Mouse (Mus musculus) intestine, embryonic 14.5 days (tissue): ENCODE data around the gene Rbx1. TPM values are rescaled to one million over a fixed set of nuclear protein-coding genes. Genes with fewer than 3 reads are reported as not detected.

Source experiments
- ATAC-seq: fragments of 200-750 bp; cut with Nextera tagmentation; replicated peaks from 2 replicates; pipeline ENCODE4 v1.8.0; 2017; ENCODE audit warnings: low read depth, moderate number of reproducible peaks, moderate TSS enrichment, moderate library complexity; ENCODE audit not compliant: low FRiP score, low TSS enrichment
- DNase-seq: peaks from one replicate; pipeline ENCODE4 v3.0.0-alpha.2; 2018; ENCODE audit warnings: low spot score
- H3K27ac ChIP-seq: fragments of 300-500 bp; sonication (generic); 2 replicates; pipeline ENCODE4 v1.5.1; 2014; ENCODE audit warnings: low read depth, mild to moderate bottlenecking, control low read depth
- H3K27me3 ChIP-seq: fragments of 300-500 bp; sonication (generic); replicated peaks from 2 replicates; pipeline ENCODE4 v1.6.1; 2014; ENCODE audit warnings: low read length, control low read depth; ENCODE audit not compliant: control insufficient read depth, insufficient read depth
- H3K36me3 ChIP-seq: fragments of 300-500 bp; sonication (generic); 2 replicates; pipeline ENCODE4 v1.6.1; 2014; ENCODE audit warnings: low read length, control low read depth; ENCODE audit not compliant: control insufficient read depth, insufficient read depth
- H3K4me1 ChIP-seq: fragments of 300-500 bp; sonication (generic); replicated peaks from 2 replicates; pipeline ENCODE4 v1.6.1; 2014; ENCODE audit warnings: low read length, control low read depth, mixed read lengths; ENCODE audit not compliant: control insufficient read depth, insufficient read depth
- H3K4me2 ChIP-seq: fragments of 300-500 bp; sonication (generic); 2 replicates; pipeline ENCODE4 v1.6.1; 2014; ENCODE audit warnings: low read length
- H3K4me3 ChIP-seq: fragments of 300-500 bp; sonication (generic); 2 replicates; pipeline ENCODE4 v1.5.1; 2014; ENCODE audit warnings: low read depth, low read length, control low read depth, mixed read lengths
- H3K9ac ChIP-seq: fragments of 300-500 bp; sonication (generic); 2 replicates; pipeline ENCODE4 v1.6.1; 2014; ENCODE audit warnings: mild to moderate bottlenecking, low read length
- H3K9me3 ChIP-seq: fragments of 300-500 bp; sonication (generic); 2 replicates; pipeline ENCODE4 v1.6.1; 2016; ENCODE audit warnings: low read length, control low read depth; ENCODE audit not compliant: control insufficient read depth
- WGBS: fragments of 180-500 bp; shearing (Covaris S2); extraction: QIAGEN DNeasy Blood & Tissue Kit; methylation state at CpG from one replicate; pipeline ENCODE4 v1.1.7; 2014; 5-methylcytosine and 5-hydroxymethylcytosine counted together
- polyA plus RNA-seq: library from polyadenylated mRNA; unstranded; fragments of >200 nt; fragmentation: Nextera tagmentation; extraction: Ambion mirVana; gene quantifications from 2 replicates; pipeline ENCODE4 v1.2.1, GENCODE M21; 2014

The Rbx1 gene
- polyA plus RNA-seq, 1 experiment from 2014 or later = 514 TPM

GRCm38 (mm10) chr15:81507201-81507600, 41.1 kb downstream of the Rbx1 start:
- H3K27ac ChIP-seq = no peak overlapping the region
- no peaks in the 10 kb centered on the region for H3K9me3 ChIP-seq
- H3K4me1 ChIP-seq = no peaks in the 10 kb centered on the region
- no peaks in the 10 kb centered on the region for H3K27me3 ChIP-seq
- ATAC-seq (no peak), DNase-seq (no peak)
- no peak overlapping the region for H3K9ac ChIP-seq
- H3K4me2 ChIP-seq = no peak overlapping the region
- H3K4me3 ChIP-seq = no peak overlapping the region
- H3K36me3 ChIP-seq = no peaks in the 10 kb centered on the region

DNA sequence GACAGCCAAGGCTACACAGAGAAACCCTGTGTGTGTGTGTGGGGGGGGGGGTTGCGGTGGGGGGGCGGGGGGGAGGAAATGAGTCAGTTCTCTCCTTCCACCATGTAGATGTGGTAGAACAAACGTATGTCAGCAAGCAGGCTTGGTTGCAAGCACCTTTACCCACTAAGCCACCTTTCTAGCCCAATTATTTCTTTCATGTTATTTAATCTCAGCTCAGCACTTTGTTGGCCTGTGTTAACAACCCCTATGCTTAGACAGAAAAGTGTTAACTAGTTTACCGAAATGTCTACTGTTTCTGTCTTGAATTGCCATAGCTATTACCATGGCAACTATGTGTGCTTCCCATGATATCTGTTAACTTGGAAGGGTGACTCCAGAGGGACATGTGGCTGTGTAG, 44.5 kb downstream of the Rbx1 start:
- ATAC-seq (no peak), DNase-seq (no peak)
- H3K27me3 ChIP-seq = no peaks in the 10 kb centered on the region
- H3K4me3 ChIP-seq = no peak overlapping the region
- no peaks in the 10 kb centered on the region for H3K36me3 ChIP-seq
- peaks cover 6% of the 10 kb centered on the region for H3K4me1 ChIP-seq
- H3K9ac ChIP-seq = no peak overlapping the region
- 89% methylated on average over 4 of the region's 4 CpGs for WGBS
- H3K9me3 ChIP-seq = no peaks in the 10 kb centered on the region
- H3K27ac ChIP-seq = no peak overlapping the region
- no peak overlapping the region for H3K4me2 ChIP-seq

- H3K4me2 ChIP-seq = peak overlapping the region; percentile 38
- H3K9me3 ChIP-seq = no peaks in the 10 kb centered on the region
- peak overlapping the region; percentile 10 for H3K4me3 ChIP-seq
- DNase-seq = peak; percentile 74
- 30% methylated on average over 21 of the region's 21 CpGs for WGBS
- peaks cover 6% of the 10 kb centered on the region for H3K4me1 ChIP-seq
- H3K9ac ChIP-seq = no peak overlapping the region
- ATAC-seq = no peak
- no peaks in the 10 kb centered on the region for H3K27me3 ChIP-seq
- H3K27ac ChIP-seq = peak overlapping the region; percentile 49; the same call in 1 of the 2 replicates
- no peaks in the 10 kb centered on the region for H3K36me3 ChIP-seq
These were observed 45.6 kb downstream of the Rbx1 start for GRCm38 (mm10) chr15:81511601-81512261.

GRCm38 (mm10) chr15:81514111-81514971, 48.2 kb downstream of the Rbx1 start:
- 10% methylated on average over 18 of the region's 18 CpGs for WGBS
- H3K9ac ChIP-seq = peak overlapping the region; percentile 27; the same call in 1 of the 2 replicates

DNA sequence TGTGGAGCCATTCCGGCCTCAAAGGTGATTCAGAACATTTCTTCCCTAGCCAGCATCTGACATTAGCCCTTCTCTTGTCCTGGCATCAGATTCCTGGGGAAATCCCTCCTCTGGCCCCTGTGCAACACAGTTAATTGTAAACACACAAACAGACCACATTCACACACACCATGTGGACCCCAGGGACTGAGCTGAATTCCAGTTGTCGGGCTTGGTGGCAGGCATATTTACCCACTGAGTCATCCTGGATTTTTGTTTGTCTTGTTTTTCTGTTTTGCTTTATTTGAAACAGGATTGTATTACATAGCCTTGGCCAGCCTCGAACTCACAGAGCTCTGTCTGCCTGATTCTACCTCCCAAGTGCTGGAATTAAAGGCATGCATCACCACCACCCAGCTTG, 49.1 kb downstream of the Rbx1 start:
- Histone ChIP-seq H3K9ac (no peak overlapping the region), H3K4me2 (no peak overlapping the region), H3K4me3 (no peak overlapping the region), H3K27ac (no peak overlapping the region), H3K4me1 (peaks cover 6% of the 10 kb centered on the region), H3K27me3 (no peaks in the 10 kb centered on the region), H3K36me3 (no peaks in the 10 kb centered on the region), H3K9me3 (no peaks in the 10 kb centered on the region)
- WGBS = 90% methylated on average over 3 of the region's 3 CpGs
- DNase-seq = no peak
- no peak for ATAC-seq

More at GRCm38 (mm10) chr15:81514111-81514971, 48.2 kb downstream of the Rbx1 start:
- Histone ChIP-seq H3K4me2 (peak overlapping the region; percentile 59), H3K27me3 (no peaks in the 10 kb centered on the region), H3K4me1 (peaks cover 6% of the 10 kb centered on the region), H3K4me3 (peak overlapping the region; percentile 18), H3K36me3 (no peaks in the 10 kb centered on the region), H3K27ac (peak overlapping the region; percentile 27; the same call in 1 of the 2 replicates), H3K9me3 (no peaks in the 10 kb centered on the region)
- peak; percentile 86 for DNase-seq
- ATAC-seq = peak; percentile 79

GRCm38 (mm10) chr15:81518031-81518430, 51.9 kb downstream of the Rbx1 start:
- Histone ChIP-seq H3K36me3 (no peaks in the 10 kb centered on the region), H3K9me3 (no peaks in the 10 kb centered on the region), H3K4me2 (no peak overlapping the region), H3K4me1 (peaks cover 6% of the 10 kb centered on the region), H3K4me3 (no peak overlapping the region), H3K27ac (no peak overlapping the region), H3K27me3 (no peaks in the 10 kb centered on the region), H3K9ac (no peak overlapping the region)
- DNase-seq (no peak), ATAC-seq (no peak)
- WGBS = 58% methylated on average over 6 of the region's 6 CpGs

DNA sequence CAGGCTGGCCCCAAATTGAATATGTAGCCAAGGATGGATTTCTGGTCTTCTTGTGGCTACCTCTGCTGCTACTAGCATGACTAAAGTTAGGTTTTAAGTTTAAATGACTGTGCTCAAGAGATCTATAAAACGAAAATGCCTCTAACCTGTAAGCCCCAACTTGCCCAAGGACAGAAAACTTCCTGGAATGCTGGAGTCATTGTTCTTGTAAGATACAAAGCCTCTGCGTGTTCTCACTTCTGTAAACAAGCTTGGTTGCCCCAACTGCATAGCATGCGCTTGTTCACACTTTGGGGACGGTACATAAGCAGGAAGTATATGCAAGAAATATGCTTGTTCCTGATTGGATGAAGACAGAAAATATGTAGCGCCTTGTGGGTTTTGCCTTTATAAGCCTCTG, 52.7 kb downstream of the Rbx1 start:
- Histone ChIP-seq H3K4me3 (no peak overlapping the region), H3K9ac (no peak overlapping the region), H3K27me3 (no peaks in the 10 kb centered on the region), H3K9me3 (no peaks in the 10 kb centered on the region), H3K27ac (no peak overlapping the region), H3K4me2 (no peak overlapping the region), H3K4me1 (peaks cover 6% of the 10 kb centered on the region), H3K36me3 (no peaks in the 10 kb centered on the region)
- WGBS = 75% methylated on average over 5 of the region's 5 CpGs
- DNase-seq = no peak
- ATAC-seq = no peak

- H3K4me3 ChIP-seq = peak overlapping the region; percentile 42
- peak overlapping the region; percentile 87 for H3K27ac ChIP-seq
- peak overlapping the region; percentile 99 for H3K4me2 ChIP-seq
- H3K36me3 ChIP-seq = no peaks in the 10 kb centered on the region
- H3K27me3 ChIP-seq = no peaks in the 10 kb centered on the region
- H3K4me1 ChIP-seq = peaks cover 6% of the 10 kb centered on the region; the same call in 1 of the 2 replicates
- H3K9ac ChIP-seq = peak overlapping the region; percentile 74
- peak; percentile 89 for DNase-seq
- H3K9me3 ChIP-seq = no peaks in the 10 kb centered on the region
- under 1% methylated on average over 38 of the region's 38 CpGs for WGBS
- peak; percentile 34 for ATAC-seq
These were observed 56.1 kb downstream of the Rbx1 start for GRCm38 (mm10) chr15:81522036-81522751.
